Mouse (Mus musculus) liver, embryonic 16.5 days (tissue): ENCODE results near the gene Moxd1. TPM values are rescaled to one million over a fixed set of nuclear protein-coding genes. Genes with fewer than 3 reads are reported as not detected.

Experiments used
- ATAC-seq: fragments of 200-750 bp; cut with Nextera tagmentation; 2 replicates; pipeline ENCODE4 v1.8.0; 2017; ENCODE audit warnings: low read depth, mild to moderate bottlenecking, moderate number of reproducible peaks, moderate library complexity
- H3K27ac ChIP-seq: fragments of 300-500 bp; sonication (generic); 2 replicates; pipeline ENCODE4 v1.5.1; 2014; ENCODE audit warnings: mild to moderate bottlenecking, low read length
- H3K27me3 ChIP-seq: fragments of 300-500 bp; sonication (generic); 2 replicates; pipeline ENCODE4 v1.6.1; 2014; ENCODE audit warnings: low read depth, low read length, mixed read lengths; ENCODE audit not compliant: control insufficient read depth, insufficient read depth
- H3K36me3 ChIP-seq: fragments of 300-500 bp; sonication (generic); 2 replicates; pipeline ENCODE4 v1.6.1; 2014; ENCODE audit warnings: mild to moderate bottlenecking; ENCODE audit not compliant: control insufficient read depth, insufficient read depth
- H3K4me1 ChIP-seq: fragments of 300-500 bp; sonication (generic); 2 replicates; pipeline ENCODE4 v1.6.1; 2014; ENCODE audit warnings: low read depth, low read length, mixed read lengths; ENCODE audit not compliant: control insufficient read depth
- H3K4me2 ChIP-seq: fragments of 300-500 bp; sonication (generic); 2 replicates; pipeline ENCODE4 v1.6.1; 2014; ENCODE audit warnings: low read depth, low read length, mixed read lengths
- H3K4me3 ChIP-seq: fragments of 300-500 bp; sonication (generic); 2 replicates; pipeline ENCODE4 v1.5.1; 2014; ENCODE audit warnings: low read depth, mild to moderate bottlenecking, low read length
- H3K9ac ChIP-seq: fragments of 300-500 bp; sonication (generic); 2 replicates; pipeline ENCODE4 v1.6.1; 2014; ENCODE audit warnings: low read depth, low read length
- H3K9me3 ChIP-seq: fragments of 300-500 bp; sonication (generic); replicated peaks from 2 replicates; pipeline ENCODE4 v1.6.1; 2016; ENCODE audit warnings: low read length; ENCODE audit not compliant: control insufficient read depth
- WGBS: fragments of 180-500 bp; shearing (Covaris S2); extraction: QIAGEN DNeasy Blood & Tissue Kit; methylation state at CpG from one replicate; pipeline ENCODE4 v1.1.7; 2014; ENCODE audit not compliant: insufficient replicate concordance; 5-methylcytosine and 5-hydroxymethylcytosine counted together
- polyA plus RNA-seq: library from polyadenylated mRNA; unstranded; fragments of >200 nt; fragmentation: Nextera tagmentation; extraction: Ambion mirVana; gene quantifications from 2 replicates; pipeline ENCODE4 v1.2.1, GENCODE M21; 2015

The Moxd1 gene
- polyA plus RNA-seq, 1 experiment from 2014 or later, result 0.25 TPM

GRCm38 (mm10) chr10:24258885-24259284 is 35.6 kb downstream of the Moxd1 start:
- no peak overlapping the region for H3K4me2 ChIP-seq
- H3K4me3 ChIP-seq, result no peak overlapping the region
- H3K36me3 ChIP-seq, result no peaks in the 10 kb centered on the region
- no peaks in the 10 kb centered on the region for H3K27me3 ChIP-seq
- H3K27ac ChIP-seq, result no peak overlapping the region
- no peak overlapping the region for H3K9ac ChIP-seq
- 74% methylated on average over 3 of the region's 3 CpGs for WGBS
- no peak for ATAC-seq
- no peaks in the 10 kb centered on the region for H3K9me3 ChIP-seq
- no peaks in the 10 kb centered on the region for H3K4me1 ChIP-seq

- Histone ChIP-seq H3K27ac (no peak overlapping the region), H3K4me3 (no peak overlapping the region), H3K36me3 (no peaks in the 10 kb centered on the region), H3K9me3 (no peaks in the 10 kb centered on the region), H3K4me2 (no peak overlapping the region), H3K27me3 (no peaks in the 10 kb centered on the region), H3K9ac (no peak overlapping the region), H3K4me1 (no peaks in the 10 kb centered on the region)
- no peak for ATAC-seq
- WGBS, result 64% methylated on average over 5 of the region's 5 CpGs
Observed at GRCm38 (mm10) chr10:24259794-24260590, 36.7 kb downstream of the Moxd1 start.

DNA sequence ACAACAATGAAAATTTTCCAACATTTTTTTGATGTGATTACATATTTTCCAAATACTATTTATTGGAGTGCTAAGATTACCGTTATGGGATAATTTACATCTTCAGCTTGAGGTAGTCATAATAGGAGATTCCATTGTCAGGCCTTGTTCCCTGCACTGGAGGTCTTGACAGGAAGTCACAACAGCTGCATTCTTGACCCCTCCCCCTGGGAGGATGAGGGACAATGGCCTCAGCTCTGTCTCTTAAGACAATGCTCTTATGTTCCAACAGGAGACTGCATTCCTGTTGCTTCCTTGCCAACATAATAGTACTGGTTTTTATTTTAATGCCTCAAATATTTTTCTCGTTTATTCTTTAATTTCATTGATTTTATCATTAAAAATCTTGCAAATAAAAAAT is 44.2 kb downstream of the Moxd1 start:
- Histone ChIP-seq H3K4me2 (no peak overlapping the region), H3K27ac (no peak overlapping the region), H3K4me3 (no peak overlapping the region), H3K9ac (no peak overlapping the region), H3K9me3 (no peaks in the 10 kb centered on the region), H3K27me3 (no peaks in the 10 kb centered on the region), H3K36me3 (no peaks in the 10 kb centered on the region), H3K4me1 (no peaks in the 10 kb centered on the region)
- whole genome bisulfite sequencing, result 51% methylated on average over 2 of the region's 2 CpGs
- ATAC-seq, result no peak

DNA sequence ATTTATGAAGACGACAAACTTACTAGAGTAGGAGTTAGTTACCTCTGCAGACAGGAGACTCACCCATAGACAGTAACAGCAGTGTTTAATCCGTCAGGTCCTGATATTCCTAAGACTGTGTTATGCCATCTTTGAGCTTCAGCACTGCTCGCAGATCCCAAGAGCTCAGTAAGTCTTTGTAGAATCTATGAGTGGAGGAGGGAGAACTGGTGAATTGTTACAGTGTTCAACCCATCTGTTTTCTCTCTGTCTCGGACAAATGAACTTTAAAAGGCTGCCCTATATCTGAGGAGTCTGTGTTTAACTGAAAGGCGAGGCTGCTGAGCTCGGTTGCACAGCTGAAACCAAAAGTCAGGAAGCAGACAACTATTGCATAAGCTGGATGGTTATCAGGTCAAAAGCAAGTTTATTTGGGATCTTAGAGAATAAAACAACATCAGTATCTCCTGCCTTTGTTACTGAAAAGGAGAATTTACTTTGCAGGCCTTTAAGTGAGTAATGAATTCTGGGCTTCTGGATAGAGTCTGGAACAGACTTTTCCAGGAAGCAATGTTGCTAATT is 47.8 kb downstream of the Moxd1 start:
- Histone ChIP-seq H3K9ac (no peak overlapping the region), H3K4me2 (no peak overlapping the region), H3K27me3 (no peaks in the 10 kb centered on the region), H3K9me3 (no peaks in the 10 kb centered on the region), H3K4me3 (no peak overlapping the region), H3K4me1 (no peaks in the 10 kb centered on the region), H3K27ac (no peak overlapping the region), H3K36me3 (no peaks in the 10 kb centered on the region)
- ATAC-seq, result no peak
- 28% methylated on average over 6 of the region's 6 CpGs for WGBS

GRCm38 (mm10) chr10:24276211-24276610 is 52.9 kb downstream of the Moxd1 start:
- no peaks in the 10 kb centered on the region for H3K9me3 ChIP-seq
- no peaks in the 10 kb centered on the region for H3K36me3 ChIP-seq
- ATAC-seq, result no peak
- H3K4me3 ChIP-seq, result no peak overlapping the region
- 41% methylated on average over 7 of the region's 7 CpGs for WGBS
- no peak overlapping the region for H3K27ac ChIP-seq
- H3K9ac ChIP-seq, result no peak overlapping the region
- H3K4me2 ChIP-seq, result no peak overlapping the region
- no peaks in the 10 kb centered on the region for H3K27me3 ChIP-seq
- no peaks in the 10 kb centered on the region for H3K4me1 ChIP-seq

DNA sequence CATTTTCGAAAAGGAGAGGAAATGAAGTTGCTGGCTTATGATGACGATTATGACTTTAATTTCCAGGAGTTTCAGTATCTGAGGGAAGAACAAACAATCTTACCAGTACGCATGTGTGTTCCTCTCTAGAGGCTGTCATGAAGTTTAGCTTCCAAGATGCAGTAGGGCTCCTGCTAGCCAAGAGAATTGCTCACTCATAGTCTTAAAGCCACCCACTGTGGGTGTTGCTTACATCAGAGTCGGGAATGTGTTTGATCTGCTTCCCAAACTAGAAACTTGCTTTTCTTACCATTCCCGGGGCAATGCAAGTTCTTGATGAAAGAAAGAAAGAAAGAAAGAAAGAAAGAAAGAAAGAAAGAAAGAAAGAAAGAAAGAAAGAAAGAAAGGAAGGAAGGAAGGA is 59.3 kb downstream of the Moxd1 start:
- no peak overlapping the region for H3K9ac ChIP-seq
- ATAC-seq, result no peak
- H3K4me3 ChIP-seq, result no peak overlapping the region
- no peak overlapping the region for H3K27ac ChIP-seq
- H3K4me1 ChIP-seq, result no peaks in the 10 kb centered on the region
- WGBS, result 55% methylated on average over 5 of the region's 5 CpGs
- no peaks in the 10 kb centered on the region for H3K9me3 ChIP-seq
- no peak overlapping the region for H3K4me2 ChIP-seq
- H3K36me3 ChIP-seq, result no peaks in the 10 kb centered on the region
- H3K27me3 ChIP-seq, result no peaks in the 10 kb centered on the region

DNA sequence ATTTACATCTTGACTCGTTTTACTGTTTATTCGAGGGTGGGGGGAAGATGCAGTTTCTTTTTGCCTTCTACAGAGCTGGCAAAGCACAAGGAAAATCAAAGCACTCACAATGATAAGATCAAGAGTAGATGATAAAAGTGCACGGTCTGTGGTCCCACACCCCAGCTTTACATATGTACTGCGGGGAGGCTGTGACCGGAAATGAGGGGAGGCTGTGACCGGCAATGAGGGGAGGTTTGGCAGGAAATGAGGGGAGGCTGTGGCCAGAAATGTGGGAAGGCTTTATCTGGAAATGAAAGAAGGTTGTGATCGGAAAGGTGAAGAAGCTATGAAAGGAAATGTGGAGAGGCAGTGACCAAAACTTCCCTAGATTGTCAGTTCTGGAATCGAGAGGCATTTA is 68.3 kb downstream of the Moxd1 start:
- Histone ChIP-seq H3K4me2 (no peak overlapping the region), H3K27me3 (no peaks in the 10 kb centered on the region), H3K36me3 (no peaks in the 10 kb centered on the region), H3K4me1 (no peaks in the 10 kb centered on the region), H3K9ac (no peak overlapping the region), H3K4me3 (no peak overlapping the region), H3K27ac (no peak overlapping the region), H3K9me3 (no peaks in the 10 kb centered on the region)
- 15% methylated on average over 8 of the region's 8 CpGs for WGBS
- ATAC-seq, result no peak

DNA sequence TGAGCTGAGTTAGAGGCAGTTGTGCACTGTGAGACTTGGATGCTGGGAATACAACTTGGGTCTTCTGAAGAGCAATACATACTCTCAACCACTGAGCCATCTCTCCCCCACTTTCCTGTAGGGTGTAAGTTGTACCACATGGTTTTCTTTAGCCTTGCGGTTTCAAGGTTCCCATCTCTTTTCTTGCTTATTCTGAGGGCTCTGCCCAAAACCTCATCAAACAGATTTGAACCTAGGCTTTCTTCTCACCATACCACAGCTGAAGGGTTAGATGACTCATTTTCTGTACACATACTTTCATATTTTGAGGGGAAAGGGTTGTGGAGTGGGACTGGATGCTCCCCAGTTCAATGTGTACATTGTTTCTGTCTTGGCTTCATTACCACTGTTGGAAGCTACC is 69.4 kb downstream of the Moxd1 start:
- H3K27me3 ChIP-seq, result no peaks in the 10 kb centered on the region
- no peak overlapping the region for H3K4me2 ChIP-seq
- H3K4me1 ChIP-seq, result no peaks in the 10 kb centered on the region
- no peaks in the 10 kb centered on the region for H3K9me3 ChIP-seq
- H3K27ac ChIP-seq, result no peak overlapping the region
- no peak for ATAC-seq
- no peaks in the 10 kb centered on the region for H3K36me3 ChIP-seq
- H3K9ac ChIP-seq, result no peak overlapping the region
- 71% methylated on average over 1 of the region's 1 CpGs for WGBS
- no peak overlapping the region for H3K4me3 ChIP-seq

GRCm38 (mm10) chr10:24296608-24297007 is 73.3 kb downstream of the Moxd1 start:
- no peaks in the 10 kb centered on the region for H3K36me3 ChIP-seq
- H3K9ac ChIP-seq, result no peak overlapping the region
- no peak overlapping the region for H3K27ac ChIP-seq
- H3K27me3 ChIP-seq, result no peaks in the 10 kb centered on the region
- ATAC-seq, result no peak
- H3K9me3 ChIP-seq, result no peaks in the 10 kb centered on the region
- H3K4me2 ChIP-seq, result no peak overlapping the region
- WGBS, result 16% methylated on average over 4 of the region's 4 CpGs
- no peak overlapping the region for H3K4me3 ChIP-seq
- H3K4me1 ChIP-seq, result no peaks in the 10 kb centered on the region
